Mouse (Mus musculus): ENCODE results near the gene Dohh.

DNA sequence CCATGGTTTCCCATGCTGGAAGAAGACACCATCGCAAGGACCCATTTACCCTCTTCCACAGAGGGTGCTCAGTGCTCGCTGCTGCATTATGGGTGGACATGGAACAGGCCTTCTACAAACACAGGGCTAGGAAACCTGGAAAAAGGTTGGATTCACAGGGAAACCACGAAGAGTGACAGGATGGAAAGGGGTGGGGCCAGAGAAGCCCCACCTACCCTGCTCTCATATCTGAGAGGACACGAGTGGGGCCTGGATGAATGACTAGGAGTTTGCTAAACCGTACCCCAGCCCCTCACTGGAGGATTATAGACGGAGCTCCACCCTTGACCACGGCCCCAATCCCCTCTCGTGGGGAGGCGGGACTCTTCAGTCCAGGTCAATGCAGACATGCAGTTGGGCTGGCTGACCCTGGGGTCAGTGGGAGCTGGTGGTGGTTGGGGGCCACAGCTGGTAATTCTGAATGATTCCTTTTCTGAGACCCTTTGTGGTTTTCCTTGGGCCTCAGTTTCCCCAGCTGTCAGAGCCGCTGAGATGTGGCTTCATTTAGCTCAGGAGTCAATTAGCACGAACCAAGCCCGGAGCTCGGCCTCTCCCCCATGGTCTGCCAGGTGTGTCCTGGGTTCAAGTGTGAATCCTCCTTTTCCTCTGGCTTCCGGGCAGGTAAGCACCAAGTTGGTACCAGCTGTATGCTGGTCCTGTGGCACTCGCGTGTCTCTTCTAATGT lies 28.5 kb downstream of the Dohh start:
- no peak for TF ChIP-seq GATA1 (IDR thresholded peaks at IDR 0.05; ENCODE audit: borderline replicate concordance, low read length)
- no peak for TF ChIP-seq FLI1 (IDR thresholded peaks at IDR 0.05; ENCODE audit: low read length)

Data from megakaryocyte, embryonic 14.5 days (primary cell).